Mouse (Mus musculus) limb, embryonic 14.5 days (tissue): ENCODE data around the gene Ywhab. TPM values are rescaled to one million over a fixed set of nuclear protein-coding genes. Genes with fewer than 3 reads are reported as not detected.

Source experiments
- ATAC-seq: fragments of 200-750 bp; cut with Nextera tagmentation; 2 replicates; pipeline ENCODE4 v1.8.0; 2017; ENCODE audit warnings: low read depth, moderate number of reproducible peaks, moderate TSS enrichment; ENCODE audit not compliant: low FRiP score
- DNase-seq: peaks from one replicate; pipeline ENCODE4 v3.0.0-alpha.2; 2015; ENCODE audit warnings: low spot score
- H3K27ac ChIP-seq: fragments of 300-500 bp; sonication (generic); replicated peaks from 2 replicates; pipeline ENCODE4 v1.5.1; 2014; ENCODE audit warnings: low read depth, mild to moderate bottlenecking, low read length, moderate library complexity, mixed read lengths
- H3K27me3 ChIP-seq: fragments of 300-500 bp; sonication (generic); 2 replicates; pipeline ENCODE4 v1.6.1; 2014; ENCODE audit warnings: low read length, mixed read lengths; ENCODE audit not compliant: control insufficient read depth, insufficient read depth
- H3K36me3 ChIP-seq: fragments of 300-500 bp; sonication (generic); 2 replicates; pipeline ENCODE4 v1.6.1; 2014; ENCODE audit warnings: mild to moderate bottlenecking, low read length, moderate library complexity, mixed read lengths; ENCODE audit not compliant: control insufficient read depth, insufficient read depth
- H3K4me1 ChIP-seq: fragments of 300-500 bp; sonication (generic); 2 replicates; pipeline ENCODE4 v1.6.1; 2014; ENCODE audit warnings: antibody characterized with exemption, low read length, mixed read lengths; ENCODE audit not compliant: control insufficient read depth, insufficient read depth
- H3K4me2 ChIP-seq: fragments of 300-500 bp; sonication (generic); replicated peaks from 2 replicates; pipeline ENCODE4 v1.6.1; 2014; ENCODE audit warnings: low read depth, mild to moderate bottlenecking, low read length, moderate library complexity; ENCODE audit not compliant: severe bottlenecking
- H3K4me3 ChIP-seq: fragments of 300-500 bp; sonication (generic); replicated peaks from 2 replicates; pipeline ENCODE4 v1.5.1; 2014; ENCODE audit warnings: low read length
- H3K9ac ChIP-seq: fragments of 300-500 bp; sonication (generic); 2 replicates; pipeline ENCODE4 v1.6.1; 2014; ENCODE audit warnings: mild to moderate bottlenecking, low read depth, low read length, moderate library complexity; ENCODE audit not compliant: severe bottlenecking
- H3K9me3 ChIP-seq: fragments of 300-500 bp; sonication (generic); 2 replicates; pipeline ENCODE4 v1.6.1; 2016; ENCODE audit warnings: low read length; ENCODE audit not compliant: control insufficient read depth
- POLR2A ChIP-seq: fragments of 200-500 bp; IDR thresholded peaks from 2 replicates; pipeline ENCODE4 v1.8.0; 2012; ENCODE audit warnings: inconsistent platforms, mild to moderate bottlenecking, moderate library complexity, borderline replicate concordance; ENCODE audit not compliant: insufficient read depth, insufficient read length; ENCODE audit errors: extremely low read depth
- WGBS: fragments of 180-500 bp; shearing (Covaris S2); extraction: QIAGEN DNeasy Blood & Tissue Kit; methylation state at CpG from one replicate; pipeline ENCODE4 v1.1.7; 2014; 5-methylcytosine and 5-hydroxymethylcytosine counted together
- polyA plus RNA-seq, 2 experiments: library from polyadenylated mRNA; depleted of rRNA in 1 of 2; stranded (reverse) in 1 of 2; unstranded in 1 of 2; fragments of >200 nt; fragmentation: Nextera tagmentation in 1 of 2; extraction: Ambion mirVana in 1 of 2; gene quantifications; 2 replicates each; pipeline versions ENCODE4 v1.2.1 to v1.2.3; 2012 to 2014

The Ywhab gene
- polyA plus RNA-seq, 2 experiments = 126 to 277 TPM

- Histone ChIP-seq H3K4me3 (no peak overlapping the region), H3K4me2 (no peak overlapping the region), H3K36me3 (peaks cover 18% of the 10 kb centered on the region; the same call in 1 of the 2 replicates), H3K9me3 (no peaks in the 10 kb centered on the region), H3K4me1 (peaks cover 14% of the 10 kb centered on the region; the same call in 1 of the 2 replicates), H3K9ac (no peak overlapping the region), H3K27me3 (no peaks in the 10 kb centered on the region), H3K27ac (no peak overlapping the region)
- DNase-seq = no peak
- WGBS = 76% methylated on average over 5 of the region's 5 CpGs
- no peak for TF ChIP-seq POLR2A
- ATAC-seq = no peak
These were observed 2.1 kb downstream of the Ywhab start for GRCm38 (mm10) chr2:163996899-163997298.

- 98% methylated on average over 6 of the region's 6 CpGs for WGBS
- H3K27ac ChIP-seq = no peak overlapping the region
These were observed 4.2 kb downstream of the Ywhab start for GRCm38 (mm10) chr2:163998981-163999380.

GRCm38 (mm10) chr2:164002637-164003036 is 7.9 kb downstream of the Ywhab start:
- Histone ChIP-seq H3K27ac (no peak overlapping the region), H3K9ac (no peak overlapping the region), H3K4me3 (no peak overlapping the region), H3K36me3 (peaks cover 10% of the 10 kb centered on the region; the same call in 1 of the 2 replicates), H3K27me3 (no peaks in the 10 kb centered on the region), H3K4me1 (peaks cover 7% of the 10 kb centered on the region; the same call in 1 of the 2 replicates), H3K9me3 (no peaks in the 10 kb centered on the region), H3K4me2 (no peak overlapping the region)
- 92% methylated on average over 3 of the region's 3 CpGs for WGBS
- ATAC-seq = no peak
- TF ChIP-seq POLR2A = no peak
- DNase-seq = no peak

More at GRCm38 (mm10) chr2:163998981-163999380, 4.2 kb downstream of the Ywhab start:
- peaks cover 18% of the 10 kb centered on the region; the same call in 1 of the 2 replicates for H3K36me3 ChIP-seq
- DNase-seq (no peak), ATAC-seq (no peak)
- no peak overlapping the region for H3K4me3 ChIP-seq
- H3K27me3 ChIP-seq = no peaks in the 10 kb centered on the region
- no peak overlapping the region for H3K9ac ChIP-seq
- no peak for TF ChIP-seq POLR2A
- H3K4me1 ChIP-seq = peaks cover 14% of the 10 kb centered on the region; the same call in 1 of the 2 replicates
- H3K4me2 ChIP-seq = no peak overlapping the region
- H3K9me3 ChIP-seq = no peaks in the 10 kb centered on the region

- 78% methylated on average over 5 of the region's 5 CpGs for WGBS
- H3K27ac ChIP-seq = no peak overlapping the region
- H3K4me2 ChIP-seq = no peak overlapping the region
- DNase-seq (no peak), ATAC-seq (no peak)
- H3K36me3 ChIP-seq = no peaks in the 10 kb centered on the region
- H3K4me1 ChIP-seq = peaks cover 7% of the 10 kb centered on the region; the same call in 1 of the 2 replicates
- no peaks in the 10 kb centered on the region for H3K9me3 ChIP-seq
- no peak overlapping the region for H3K9ac ChIP-seq
- H3K27me3 ChIP-seq = no peaks in the 10 kb centered on the region
- H3K4me3 ChIP-seq = no peak overlapping the region
- no peak for TF ChIP-seq POLR2A
These were observed 9.7 kb downstream of the Ywhab start for GRCm38 (mm10) chr2:164004503-164004902.

GRCm38 (mm10) chr2:164006932-164007331 is 12.2 kb downstream of the Ywhab start:
- no peak overlapping the region for H3K27ac ChIP-seq
- DNase-seq (no peak), ATAC-seq (no peak)
- H3K9ac ChIP-seq = no peak overlapping the region
- TF ChIP-seq POLR2A = no peak
- peaks cover 7% of the 10 kb centered on the region; the same call in 1 of the 2 replicates for H3K4me1 ChIP-seq
- H3K4me2 ChIP-seq = no peak overlapping the region
- WGBS = 73% methylated on average over 10 of the region's 10 CpGs
- H3K27me3 ChIP-seq = no peaks in the 10 kb centered on the region
- no peaks in the 10 kb centered on the region for H3K9me3 ChIP-seq
- peaks cover 10% of the 10 kb centered on the region for H3K36me3 ChIP-seq
- no peak overlapping the region for H3K4me3 ChIP-seq

GRCm38 (mm10) chr2:164007547-164007946 is 12.8 kb downstream of the Ywhab start:
- DNase-seq (no peak), ATAC-seq (no peak)
- Histone ChIP-seq H3K4me3 (no peak overlapping the region), H3K27ac (no peak overlapping the region), H3K27me3 (no peaks in the 10 kb centered on the region), H3K4me1 (peaks cover 7% of the 10 kb centered on the region; the same call in 1 of the 2 replicates), H3K9me3 (no peaks in the 10 kb centered on the region), H3K4me2 (no peak overlapping the region), H3K36me3 (peaks cover 16% of the 10 kb centered on the region), H3K9ac (no peak overlapping the region)
- TF ChIP-seq POLR2A = no peak
- 74% methylated on average over 7 of the region's 8 CpGs for WGBS
